Mouse (Mus musculus) MEL (cell line): ENCODE results near the gene Terf2ip.
A peak's percentile ranks its signal among the peaks of the same experiment; 100 is the strongest.

ENCODE experiments used
- CTCF ChIP-seq, 3 experiments: IDR thresholded peaks in 2 of 3; conservative IDR thresholded peaks in 1 of 3; 2 replicates each; pipeline ENCODE4 v1.5.1; 2011 to 2012; ENCODE audit warnings: low read length in 3 of 3, low read depth in 2 of 3, mild to moderate bottlenecking in 2 of 3, improper control_type of control experiment in 1 of 3, inconsistent platforms in 1 of 3, mixed read lengths in 1 of 3, moderate library complexity in 1 of 3; ENCODE audit not compliant: control insufficient read depth in 1 of 3, insufficient read depth in 1 of 3, poor library complexity in 1 of 3, severe bottlenecking in 1 of 3
- MXI1 ChIP-seq: IDR thresholded peaks from 2 replicates; pipeline ENCODE4 v1.6.1; 2011; ENCODE audit warnings: mild to moderate bottlenecking, low read depth, low read length, improper control_type of control experiment
- POLR2A ChIP-seq, 2 experiments: IDR thresholded peaks; 2 replicates each; pipeline ENCODE4 v1.6.1; 2011 to 2012; ENCODE audit warnings: low read length in 2 of 2, mild to moderate bottlenecking in 2 of 2, control low read depth in 1 of 2, improper control_type of control experiment in 1 of 2, low read depth in 1 of 2, moderate library complexity in 1 of 2; ENCODE audit not compliant: control insufficient read depth in 1 of 2, insufficient read depth in 1 of 2, poor library complexity in 1 of 2
- RCOR1 ChIP-seq: IDR thresholded peaks from 2 replicates; pipeline ENCODE4 v1.6.1; 2012; ENCODE audit warnings: low read depth, mild to moderate bottlenecking, inconsistent platforms, low read length, improper control_type of control experiment
- TAL1 ChIP-seq: IDR thresholded peaks from 2 replicates; pipeline ENCODE4 v1.6.1; 2012; ENCODE audit warnings: mild to moderate bottlenecking, inconsistent platforms, low read length, moderate library complexity, mixed read lengths
- TCF12 ChIP-seq: IDR thresholded peaks from 2 replicates; pipeline ENCODE4 v1.6.1; 2014; ENCODE audit warnings: low read depth, mild to moderate bottlenecking, inconsistent platforms, low read length, improper control_type of control experiment, moderate library complexity
- ZC3H11A ChIP-seq: IDR thresholded peaks from 2 replicates; pipeline ENCODE4 v1.6.1; 2012; ENCODE audit warnings: low read depth, mild to moderate bottlenecking, inconsistent platforms, low read length, improper control_type of control experiment
- ZKSCAN1 ChIP-seq: IDR thresholded peaks from 2 replicates; pipeline ENCODE4 v1.6.1; 2012; ENCODE audit warnings: low read depth, mild to moderate bottlenecking, inconsistent platforms, low read length, improper control_type of control experiment, moderate library complexity

DNA sequence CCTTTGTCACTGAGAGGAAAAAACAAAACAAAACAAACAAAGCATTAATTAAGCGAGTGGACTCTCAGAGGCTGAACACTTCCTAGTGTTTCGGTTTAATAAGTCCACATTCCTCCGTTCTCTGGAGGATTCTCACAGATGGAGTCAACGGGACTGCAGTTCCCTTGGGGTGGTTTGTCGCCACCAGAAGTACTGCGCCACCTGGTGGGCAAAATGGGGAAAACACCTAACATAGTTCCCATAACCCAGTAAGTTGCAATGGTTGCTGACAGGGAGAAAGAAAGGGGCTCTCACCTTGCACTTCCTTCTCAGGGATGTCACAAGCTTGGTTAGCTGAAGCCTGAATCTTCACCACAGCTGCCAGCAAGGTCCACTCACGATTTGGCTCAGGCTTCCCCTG is 21.3 kb upstream of the Terf2ip start:
- TF ChIP-seq ZKSCAN1 (no peak), POLR2A (IDR thresholded peaks at IDR 0.05; ENCODE audit: control insufficient read depth in 1 of 2, insufficient read depth in 1 of 2, low read depth in 1 of 2, low read length in 2 of 2, poor library complexity in 1 of 2) (no peak), TCF12 (no peak), ZC3H11A (peak; percentile 42; the same call in 1 of the 2 replicates), TAL1 (no peak), CTCF (IDR thresholded peaks at IDR 0.05 in 2 of 3, conservative IDR thresholded peaks at IDR 0.05 in 1 of 3; ENCODE audit: control insufficient read depth in 1 of 3, insufficient read depth in 1 of 3, low read depth in 2 of 3, low read length in 3 of 3, poor library complexity in 1 of 3, severe bottlenecking in 1 of 3) (peak; percentile 82 to 92 (median 90)), MXI1 (no peak), RCOR1 (no peak)
